8 mouse cellular contexts compared by ENCODE assay signal in the genomic region with DNA sequence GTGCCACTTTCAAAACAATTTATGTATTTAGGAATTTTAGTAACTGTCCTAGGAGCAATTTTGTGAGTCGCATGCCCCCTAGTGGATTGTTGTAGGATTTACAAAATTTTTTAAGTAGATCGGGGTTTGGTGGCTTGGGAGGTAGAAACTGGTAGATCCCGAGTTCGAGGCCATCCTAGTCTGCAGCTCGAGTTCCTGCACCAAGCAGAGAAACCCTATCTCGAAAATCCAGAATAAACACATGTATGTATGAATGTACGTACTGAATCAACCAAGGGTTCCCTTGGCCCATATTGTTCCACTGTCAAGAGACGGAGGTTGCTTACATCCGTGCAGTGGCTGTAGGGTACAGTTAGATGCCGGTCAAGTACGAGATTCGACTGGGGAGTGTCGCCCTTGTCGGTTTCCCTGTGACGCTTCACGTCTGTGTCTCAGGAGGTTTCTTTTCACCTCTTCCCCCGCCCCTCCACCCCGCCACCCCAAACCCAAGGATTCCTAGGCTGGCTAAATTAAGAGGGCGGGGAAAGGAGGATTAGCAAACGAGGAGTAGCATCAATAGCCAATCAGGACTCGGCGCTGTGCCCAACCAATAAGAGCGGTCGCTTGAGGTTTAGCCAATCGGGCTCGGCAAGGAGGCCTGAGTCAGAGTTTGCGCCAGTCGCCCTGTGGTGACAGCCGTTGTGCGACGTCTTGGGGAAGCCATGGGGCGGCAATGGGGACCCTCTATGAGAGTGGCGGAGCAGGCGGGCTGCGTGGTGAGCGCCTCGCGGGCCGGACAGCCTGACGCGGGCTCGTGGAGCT. TPM values are rescaled to one million over a fixed set of nuclear protein-coding genes. Genes with fewer than 3 reads are reported as not detected.
DNase-seq lines count a peak whose midpoint lies in the region; ATAC-seq and TF ChIP-seq lines count a peak whose summit lies in the region.

A gene (plus strand): TSS at position 645 of the 801 bp plus-strand sequence.

- no peak for TF ChIP-seq CTCF in kidney, adult 2 months (conservative IDR thresholded peaks at IDR 0.05; ENCODE audit: insufficient read depth, insufficient read length, low read depth, low read length)
- no peak for TF ChIP-seq CTCF in spleen, adult 2 months (IDR thresholded peaks at IDR 0.05; ENCODE audit: extremely low read depth, insufficient read depth, insufficient read length, insufficient replicate concordance)

- H3K4me1 ChIP-seq in embryonic facial prominence, embryonic 13.5 days: peaks cover 18% of the 10 kb centered on the region
- H3K4me1 ChIP-seq in kidney, adult 2 months (ENCODE audit: control insufficient read depth, insufficient read depth, low read length): peaks cover 10% of the 10 kb centered on the region
- peaks cover 16% of the 10 kb centered on the region for H3K4me1 ChIP-seq in limb, embryonic 12.5 days (replicated peaks)
- H3K4me1 ChIP-seq in midbrain, embryonic 15.5 days: peaks cover 29% of the 10 kb centered on the region
- peaks cover 14% of the 10 kb centered on the region for H3K4me1 ChIP-seq in spleen, adult 2 months (ENCODE audit: control insufficient read depth, insufficient read depth, insufficient read length)

- peak within 1 kb of the TSS; percentile 100 for H3K4me2 ChIP-seq in embryonic facial prominence, embryonic 13.5 days
- peak within 1 kb of the TSS; percentile 100 for H3K4me2 ChIP-seq in limb, embryonic 12.5 days
- H3K4me2 ChIP-seq in midbrain, embryonic 15.5 days: peak within 1 kb of the TSS; percentile 100

- peak within 1 kb of the TSS; percentile 91 for H3K9ac ChIP-seq in embryonic facial prominence, embryonic 13.5 days
- H3K9ac ChIP-seq in limb, embryonic 12.5 days (replicated peaks): peak within 1 kb of the TSS; percentile 78
- peak within 1 kb of the TSS; percentile 83 for H3K9ac ChIP-seq in midbrain, embryonic 15.5 days

- TF ChIP-seq POLR2A in kidney, adult 2 months (IDR thresholded peaks at IDR 0.05; ENCODE audit: low read depth, low read length): peak; percentile 67
- peak; percentile 33; the same call in 1 of the 2 replicates for TF ChIP-seq POLR2A in spleen, adult 2 months (IDR thresholded peaks at IDR 0.05; ENCODE audit: low read depth, low read length)

- WGBS in embryonic facial prominence, embryonic 13.5 days: 1% methylated on average over 42 of the region's 42 CpGs
- WGBS in kidney, adult 2 months: 1% methylated on average over 42 of the region's 42 CpGs
- WGBS in limb, embryonic 12.5 days: 1% methylated on average over 42 of the region's 42 CpGs
- under 1% methylated on average over 42 of the region's 42 CpGs for WGBS in midbrain, embryonic 15.5 days
- WGBS in spleen, adult 2 months: 1% methylated on average over 42 of the region's 42 CpGs

- H3K27ac ChIP-seq in embryonic facial prominence, embryonic 13.5 days: peak within 1 kb of the TSS; percentile 51; the same call in 1 of the 2 replicates
- H3K27ac ChIP-seq in kidney, adult 2 months (ENCODE audit: insufficient read depth, low read depth, low read length): peak within 1 kb of the TSS; percentile 61; the same call in 1 of the 2 replicates
- peak within 1 kb of the TSS; percentile 56 for H3K27ac ChIP-seq in limb, embryonic 12.5 days
- H3K27ac ChIP-seq in midbrain, embryonic 15.5 days: peak within 1 kb of the TSS; percentile 80
- H3K27ac ChIP-seq in spleen, adult 2 months (ENCODE audit: insufficient read depth, low read length): peak within 1 kb of the TSS; percentile 19

- peaks cover 64% of the 10 kb centered on the region for H3K36me3 ChIP-seq in embryonic facial prominence, embryonic 13.5 days
- H3K36me3 ChIP-seq in kidney, adult 2 months (ENCODE audit: control insufficient read depth, insufficient read depth, low read length): peaks cover 2% of the 10 kb centered on the region; the same call in 1 of the 2 replicates
- H3K36me3 ChIP-seq in limb, embryonic 12.5 days: peaks cover 57% of the 10 kb centered on the region
- peaks cover 28% of the 10 kb centered on the region for H3K36me3 ChIP-seq in midbrain, embryonic 15.5 days (replicated peaks)
- H3K36me3 ChIP-seq in spleen, adult 2 months (ENCODE audit: control insufficient read depth, insufficient read depth, low read length): peaks cover 11% of the 10 kb centered on the region

- ATAC-seq in embryonic facial prominence, embryonic 13.5 days (ENCODE audit: insufficient number of reproducible peaks, insufficient read depth, low FRiP score, low TSS enrichment, low read depth): peak; percentile 92
- ATAC-seq in limb, embryonic 12.5 days (ENCODE audit: insufficient number of reproducible peaks, insufficient read depth, low FRiP score, low TSS enrichment, low read depth): peak; percentile 98
- ATAC-seq in midbrain, embryonic 15.5 days (replicated peaks): peak; percentile 98

- DNase-seq in 3134 (ENCODE audit: extremely low read depth, insufficient read length, low spot score): peak; percentile 50
- DNase-seq in adrenal gland, postnatal 36 days: peak; percentile 97 to 98
- peak; percentile 97 to 98 for DNase-seq in heart, adult 18-20 months
- DNase-seq in kidney, adult 2 months: peak; percentile 99
- DNase-seq in spleen, adult 2 months (ENCODE audit: low read depth in 1 of 2, low spot score in 2 of 2): peak; percentile 87 to 92

- no peaks in the 10 kb centered on the region for H3K27me3 ChIP-seq in embryonic facial prominence, embryonic 13.5 days
- H3K27me3 ChIP-seq in kidney, adult 2 months (replicated peaks; ENCODE audit: control insufficient read depth, insufficient read depth, low read length): no peaks in the 10 kb centered on the region
- H3K27me3 ChIP-seq in limb, embryonic 12.5 days: peaks cover 7% of the 10 kb centered on the region; the same call in 1 of the 2 replicates
- H3K27me3 ChIP-seq in midbrain, embryonic 15.5 days (replicated peaks): no peaks in the 10 kb centered on the region
- H3K27me3 ChIP-seq in spleen, adult 2 months (ENCODE audit: control insufficient read depth, insufficient read depth, low read length): no peaks in the 10 kb centered on the region

- peak within 1 kb of the TSS; percentile 99 for H3K4me3 ChIP-seq in embryonic facial prominence, embryonic 13.5 days
- peak within 1 kb of the TSS; percentile 84 for H3K4me3 ChIP-seq in kidney, adult 2 months (ENCODE audit: insufficient read depth, low read depth, low read length)
- peak within 1 kb of the TSS; percentile 97 for H3K4me3 ChIP-seq in limb, embryonic 12.5 days (replicated peaks)
- H3K4me3 ChIP-seq in midbrain, embryonic 15.5 days: peak within 1 kb of the TSS; percentile 80
- peak within 1 kb of the TSS; percentile 85 for H3K4me3 ChIP-seq in spleen, adult 2 months (ENCODE audit: extremely low read depth, insufficient read depth, insufficient read length)

- H3K9me3 ChIP-seq in embryonic facial prominence, embryonic 13.5 days: no peaks in the 10 kb centered on the region
- H3K9me3 ChIP-seq in limb, embryonic 12.5 days: no peaks in the 10 kb centered on the region
- no peaks in the 10 kb centered on the region for H3K9me3 ChIP-seq in midbrain, embryonic 15.5 days

RNA-seq across cellular contexts. Expression of the gene that starts here (rescaled TPM):
- total RNA-seq in adrenal gland, postnatal 36 days (2021): 100 to 1,000 TPM in 1 of 2 experiments, 10 to 100 TPM in 1; 66.4 to 113 TPM
- 26.8 and 33.3 TPM in 2 replicates for polyA plus RNA-seq in embryonic facial prominence, embryonic 13.5 days (2015; fragmentation: Nextera tagmentation; extraction: Ambion mirVana)
- total RNA-seq in heart, adult 18-20 months (2021): 10 to 100 TPM; 23.8 to 25.8 TPM
- polyA plus RNA-seq in kidney, adult 2 months (2012; rRNA removed): 75.4 and 101 TPM in 2 replicates
- polyA plus RNA-seq in limb, embryonic 12.5 days (2016; fragmentation: Nextera tagmentation; extraction: Ambion mirVana): 43.7 and 45.7 TPM in 2 replicates
- 31.1 and 32.9 TPM in 2 replicates for polyA plus RNA-seq in midbrain, embryonic 15.5 days (2015; fragmentation: Nextera tagmentation; extraction: Ambion mirVana)
- 43.2 and 67.7 TPM in 2 replicates for polyA plus RNA-seq in spleen, adult 2 months (2012; rRNA removed)

Comparison
In these comparisons a context has a peak if more than half of its experiments do, and no peak if none do; other contexts are left out.
1. Peak in every context shown above with its lines: DNase-seq, ATAC-seq, H3K4me3 ChIP-seq and H3K27ac ChIP-seq.
2. H3K27ac ChIP-seq: peak in every context shown above with its lines; median percentile 80 in midbrain, embryonic 15.5 days; 61 in kidney, adult 2 months; 56 in limb, embryonic 12.5 days; 51 in embryonic facial prominence, embryonic 13.5 days; 19 in spleen, adult 2 months.